Mouse (Mus musculus): ENCODE measurements around the gene Eppin. TPM values are rescaled to one million over a fixed set of nuclear protein-coding genes. Genes with fewer than 3 reads are reported as not detected.

Gene Eppin
- total RNA-seq, 1 experiment from 2014 or later, result not detected

- peak; percentile 55 for DNase-seq
These were observed 33.3 kb downstream of the Eppin start for GRCm38 (mm10) chr2:164560106-164560505.

GRCm38 (mm10) chr2:164558991-164559645 is 34.3 kb downstream of the Eppin start:
- DNase-seq, result no peak

- no peak for DNase-seq
These were observed 35.0 kb downstream of the Eppin start for GRCm38 (mm10) chr2:164558426-164558825.

GRCm38 (mm10) chr2:164551502-164551901 is 41.9 kb downstream of the Eppin start:
- no peak for DNase-seq

- DNase-seq, result no peak
These were observed 42.5 kb downstream of the Eppin start for GRCm38 (mm10) chr2:164550895-164551269.

GRCm38 (mm10) chr2:164549963-164550894 is 43.2 kb downstream of the Eppin start:
- DNase-seq, result no peak

GRCm38 (mm10) chr2:164549338-164549737 is 44.1 kb downstream of the Eppin start:
- no peak for DNase-seq

GRCm38 (mm10) chr2:164544454-164545097 is 48.8 kb downstream of the Eppin start:
- no peak for DNase-seq

- no peak for DNase-seq
These were observed 49.6 kb downstream of the Eppin start for GRCm38 (mm10) chr2:164543745-164544144.

GRCm38 (mm10) chr2:164542598-164542997 is 50.8 kb downstream of the Eppin start:
- DNase-seq, result no peak

GRCm38 (mm10) chr2:164542132-164542531 is 51.3 kb downstream of the Eppin start:
- no peak for DNase-seq

- no peak for DNase-seq
These were observed 52.6 kb downstream of the Eppin start for GRCm38 (mm10) chr2:164540652-164541427.

Other genes with a start within 250 kb of the Eppin start
- gene Slpi, start 204.5 kb downstream of the Eppin start, total RNA-seq (2021), result 9.2 and 9.3 TPM in 2 replicates
- not detected in 2 replicates for gene Rbpjl, start 190.5 kb downstream of the Eppin start, total RNA-seq (2021)
- 1.7 and 2.3 TPM in 2 replicates for gene Matn4, start 188.4 kb downstream of the Eppin start, total RNA-seq (2021)
- gene Sdc4, start 149.7 kb downstream of the Eppin start, total RNA-seq (2021), result 153 and 208 TPM in 2 replicates
- gene Sys1, start 136.6 kb downstream of the Eppin start, total RNA-seq (2021), result 31.2 and 34.2 TPM in 2 replicates
- gene Gm20458, start 132.6 kb downstream of the Eppin start, total RNA-seq (2021), result 0.82 and 5.9 TPM in 2 replicates
- gene Trp53tg5, start 119.9 kb downstream of the Eppin start, total RNA-seq (2021), result not detected in 2 replicates
- gene Dbndd2, start 107.5 kb downstream of the Eppin start, total RNA-seq (2021), result 10.0 and 13.8 TPM in 2 replicates
- gene Pigt, start 96.1 kb downstream of the Eppin start, total RNA-seq (2021), result 85.2 and 89.0 TPM in 2 replicates
- 2.1 TPM in 1 of 2 replicates, not detected in the other for gene Wfdc2, start 31.2 kb downstream of the Eppin start, total RNA-seq (2021)
- not detected in 2 replicates for gene Spint3, start 20.1 kb downstream of the Eppin start, total RNA-seq (2021)
- 0.49 and 1.2 TPM in 2 replicates for gene Wfdc6a, start 8.1 kb downstream of the Eppin start, total RNA-seq (2021)
- not detected in 2 replicates for gene Wfdc6b, start 19.9 kb upstream of the Eppin start, total RNA-seq (2021)
- gene Wfdc8, start 20.0 kb upstream of the Eppin start, total RNA-seq (2021), result 0.23 TPM in 1 of 2 replicates, not detected in the other
- gene Wfdc16, start 45.2 kb upstream of the Eppin start, total RNA-seq (2021), result not detected in 2 replicates
- gene Wfdc10, start 62.5 kb upstream of the Eppin start, total RNA-seq (2021), result not detected in 2 replicates
- gene Wfdc9, start 63.0 kb upstream of the Eppin start, total RNA-seq (2021), result not detected in 2 replicates
- not detected in 2 replicates for gene Wfdc11, start 80.5 kb upstream of the Eppin start, total RNA-seq (2021)
- not detected in 2 replicates for gene Wfdc13, start 91.5 kb upstream of the Eppin start, total RNA-seq (2021)
- not detected in 2 replicates for gene Spint4, start 104.9 kb upstream of the Eppin start, total RNA-seq (2021)
- gene Spint5, start 121.7 kb upstream of the Eppin start, total RNA-seq (2021), result not detected in 2 replicates
- gene Wfdc3, start 152.3 kb upstream of the Eppin start, total RNA-seq (2021), result 0.59 TPM in 1 of 2 replicates, not detected in the other
- 39.6 and 47.3 TPM in 2 replicates for gene Dnttip1, start 152.4 kb upstream of the Eppin start, total RNA-seq (2021)
- gene Ube2c, start 176.3 kb upstream of the Eppin start, total RNA-seq (2021), result 32.1 and 36.0 TPM in 2 replicates
- gene Tnnc2, start 186.4 kb upstream of the Eppin start, total RNA-seq (2021), result 1.0 TPM in 1 of 2 replicates, not detected in the other
- 35.7 and 46.2 TPM in 2 replicates for gene Snx21, start 192.2 kb upstream of the Eppin start, total RNA-seq (2021)
- 25.7 and 28.9 TPM in 2 replicates for gene Acot8, start 211.3 kb upstream of the Eppin start, total RNA-seq (2021)
- 4.9 and 5.1 TPM in 2 replicates for gene Zswim3, start 211.5 kb upstream of the Eppin start, total RNA-seq (2021)
- gene Zswim1, start 229.1 kb upstream of the Eppin start, total RNA-seq (2021), result 7.0 and 8.9 TPM in 2 replicates
- not detected in 2 replicates for gene Spata25, start 234.9 kb upstream of the Eppin start, total RNA-seq (2021)
- 104 and 116 TPM in 2 replicates for gene Ctsa, start 239.3 kb upstream of the Eppin start, total RNA-seq (2021)
- 2.4 and 3.5 TPM in 2 replicates for gene Neurl2, start 239.9 kb upstream of the Eppin start, total RNA-seq (2021)